21 mouse cellular contexts compared by ENCODE assay signal in the genomic region with DNA sequence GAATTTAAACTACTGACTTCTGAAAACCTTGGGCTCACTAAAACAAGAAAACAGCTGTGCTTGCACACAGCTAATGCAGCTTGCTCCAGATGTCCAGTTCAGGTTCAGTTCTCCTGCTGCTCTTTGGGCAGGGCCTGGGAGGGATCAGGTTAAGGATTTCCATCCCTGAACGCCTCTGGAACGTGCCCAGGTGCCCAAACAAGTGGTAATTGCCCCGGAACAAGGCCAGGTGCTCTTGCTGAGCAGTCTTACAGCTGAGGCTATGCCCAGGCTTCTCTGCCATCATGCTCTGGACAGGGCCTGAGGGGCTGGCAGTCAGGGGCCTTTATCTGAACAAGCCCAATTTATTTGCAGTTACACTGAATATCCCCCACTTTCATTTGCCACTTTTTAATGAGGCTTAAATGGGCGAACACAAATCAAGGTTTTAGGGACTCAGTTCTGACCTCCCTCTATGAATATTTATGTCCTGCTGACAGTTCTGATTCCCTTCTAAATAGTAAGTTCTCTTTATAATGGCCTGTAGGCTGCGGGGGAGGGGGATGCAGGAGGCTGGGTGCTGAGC. TPM values are rescaled to one million over a fixed set of nuclear protein-coding genes. Genes with fewer than 3 reads are reported as not detected.
A peak's percentile ranks its signal among the peaks of the same experiment; 100 is the strongest.
DNase-seq lines count a peak whose midpoint lies in the region; ATAC-seq and TF ChIP-seq lines count a peak whose summit lies in the region.
"Had no signal": no experiment of that assay in that cellular context is flagged by ENCODE, and none has a peak within 500 bp of the region (broad histone marks: within the 10 kb centered on the region; RNA-seq: fewer than 3 reads in every experiment).

No protein-coding gene starts in this region.

- H3K36me3 ChIP-seq in forebrain, embryonic 11.5 days (ENCODE audit: control insufficient read depth, insufficient read depth, low read length), result no peaks in the 10 kb centered on the region; the same call in none of the 2 replicates
- H3K36me3 ChIP-seq in forebrain, postnatal 0 days (ENCODE audit: insufficient read depth), result peaks cover 3% of the 10 kb centered on the region; the same call in 1 of the 2 replicates
- peaks cover 18% of the 10 kb centered on the region for H3K36me3 ChIP-seq in kidney, embryonic 16.5 days (ENCODE audit: insufficient read depth, low read length)
- peaks cover 25% of the 10 kb centered on the region for H3K36me3 ChIP-seq in limb, embryonic 12.5 days
- H3K36me3 ChIP-seq in midbrain, postnatal 0 days (ENCODE audit: insufficient read depth, low read length), result peaks cover 7% of the 10 kb centered on the region
- H3K36me3 ChIP-seq in stomach, postnatal 0 days (ENCODE audit: control insufficient read depth, insufficient read depth, low read length), result 0 out of 2 replicates have a peak, but pooled peaks cover 3% of the 10 kb centered on the region

- no peak for TF ChIP-seq CTCF in forebrain, postnatal 0 days (IDR thresholded peaks at IDR 0.05; ENCODE audit: low read depth)
- TF ChIP-seq CTCF in midbrain, postnatal 0 days (IDR thresholded peaks at IDR 0.05), result no peak
- no peak for TF ChIP-seq CTCF in stomach, postnatal 0 days (IDR thresholded peaks at IDR 0.05; ENCODE audit: low read depth)

- H3K4me1 ChIP-seq in forebrain, embryonic 11.5 days (replicated peaks; ENCODE audit: control insufficient read depth, insufficient read depth, low read length), result peaks cover 16% of the 10 kb centered on the region
- peaks cover 21% of the 10 kb centered on the region for H3K4me1 ChIP-seq in forebrain, postnatal 0 days (ENCODE audit: insufficient read depth)
- peaks cover 44% of the 10 kb centered on the region for H3K4me1 ChIP-seq in kidney, embryonic 16.5 days (ENCODE audit: insufficient read depth, low read length)
- peaks cover 60% of the 10 kb centered on the region for H3K4me1 ChIP-seq in limb, embryonic 12.5 days (replicated peaks)
- no peaks in the 10 kb centered on the region for H3K4me1 ChIP-seq in midbrain, postnatal 0 days (ENCODE audit: insufficient read depth, low read length)
- H3K4me1 ChIP-seq in stomach, postnatal 0 days (replicated peaks; ENCODE audit: control insufficient read depth, insufficient read depth), result peaks cover 10% of the 10 kb centered on the region

- no peaks in the 10 kb centered on the region for H3K27me3 ChIP-seq in forebrain, embryonic 11.5 days (ENCODE audit: control insufficient read depth, insufficient read depth, low read length)
- H3K27me3 ChIP-seq in forebrain, postnatal 0 days (ENCODE audit: insufficient read depth, low read length), result no peaks in the 10 kb centered on the region
- H3K27me3 ChIP-seq in kidney, embryonic 16.5 days (ENCODE audit: insufficient read depth, low read length), result no peaks in the 10 kb centered on the region
- H3K27me3 ChIP-seq in limb, embryonic 12.5 days, result no peaks in the 10 kb centered on the region
- no peaks in the 10 kb centered on the region for H3K27me3 ChIP-seq in midbrain, postnatal 0 days (ENCODE audit: insufficient read depth, low read length)
- no peaks in the 10 kb centered on the region for H3K27me3 ChIP-seq in stomach, postnatal 0 days (ENCODE audit: control insufficient read depth, insufficient read depth, low read length)
- H3K27me3 ChIP-seq: CH12.LX; neural tube, embryonic 15.5 days; stomach, embryonic 15.5 days had no signal

- no peak for TF ChIP-seq EP300 in stomach, postnatal 0 days (optimal IDR thresholded peaks at IDR 0.05)

- no peak for DNase-seq in forebrain, embryonic 11.5 days (ENCODE audit: low spot score)
- DNase-seq in forebrain, postnatal 0 days, result no peak
- no peak for DNase-seq in kidney, adult 8-10 months
- DNase-seq in midbrain, postnatal 0 days (ENCODE audit: low spot score), result no peak
- no peak for DNase-seq in layer of hippocampus, adult 9-11 months
- no peak for DNase-seq in stomach, postnatal 0 days (ENCODE audit: low spot score)
- DNase-seq: adrenal gland, postnatal 14 days; cerebellum, adult 9-10 months; gastrocnemius, postnatal 36 days; heart, postnatal 36 days; lung, adult 18-20 months; lung, postnatal 36 days; spleen, adult 18-20 months; thymus, postnatal 14 days had no signal

- H3K9me3 ChIP-seq in forebrain, embryonic 11.5 days (ENCODE audit: control insufficient read depth, low read length), result no peaks in the 10 kb centered on the region
- H3K9me3 ChIP-seq in forebrain, postnatal 0 days (ENCODE audit: low read length), result no peaks in the 10 kb centered on the region
- no peaks in the 10 kb centered on the region for H3K9me3 ChIP-seq in kidney, embryonic 16.5 days (ENCODE audit: low read length)
- no peaks in the 10 kb centered on the region for H3K9me3 ChIP-seq in limb, embryonic 12.5 days
- no peaks in the 10 kb centered on the region for H3K9me3 ChIP-seq in midbrain, postnatal 0 days (ENCODE audit: low read length)
- H3K9me3 ChIP-seq in stomach, postnatal 0 days (ENCODE audit: control insufficient read depth, low read length), result no peaks in the 10 kb centered on the region
- H3K9me3 ChIP-seq: heart, embryonic 10.5 days; neural tube, embryonic 15.5 days; stomach, embryonic 15.5 days had no signal

- ATAC-seq in forebrain, embryonic 11.5 days (replicated peaks; ENCODE audit: low FRiP score), result no peak
- no peak for ATAC-seq in forebrain, postnatal 0 days
- no peak for ATAC-seq in kidney, embryonic 16.5 days (ENCODE audit: low FRiP score, low TSS enrichment)
- ATAC-seq in limb, embryonic 12.5 days (ENCODE audit: insufficient number of reproducible peaks, insufficient read depth, low FRiP score, low TSS enrichment, low read depth), result no peak
- ATAC-seq in midbrain, postnatal 0 days (ENCODE audit: low FRiP score), result no peak
- ATAC-seq in stomach, postnatal 0 days (ENCODE audit: low FRiP score, low TSS enrichment), result no peak
- ATAC-seq: intestine, postnatal 0 days had no signal

- H3K4me2 ChIP-seq in forebrain, embryonic 11.5 days (ENCODE audit: low read depth, low read length, severe bottlenecking), result no peak overlapping the region
- no peak overlapping the region for H3K4me2 ChIP-seq in forebrain, postnatal 0 days (ENCODE audit: low read depth)
- no peak overlapping the region for H3K4me2 ChIP-seq in kidney, embryonic 16.5 days (replicated peaks; ENCODE audit: low read depth, low read length)
- H3K4me2 ChIP-seq in limb, embryonic 12.5 days, result no peak overlapping the region
- no peak overlapping the region for H3K4me2 ChIP-seq in midbrain, postnatal 0 days (ENCODE audit: low read depth, low read length, poor library complexity, severe bottlenecking)
- H3K4me2 ChIP-seq in stomach, postnatal 0 days (replicated peaks; ENCODE audit: low read depth), result no peak overlapping the region
- H3K4me2 ChIP-seq: neural tube, embryonic 15.5 days; stomach, embryonic 15.5 days had no signal

- no peak overlapping the region for H3K9ac ChIP-seq in forebrain, embryonic 11.5 days (ENCODE audit: low read length)
- H3K9ac ChIP-seq in forebrain, postnatal 0 days, result no peak overlapping the region
- H3K9ac ChIP-seq in kidney, embryonic 16.5 days (replicated peaks; ENCODE audit: low read length), result 0 out of 2 replicates have a peak overlapping the region, but pooled peaks have one; percentile 6
- no peak overlapping the region for H3K9ac ChIP-seq in limb, embryonic 12.5 days (replicated peaks)
- 0 out of 2 replicates have a peak overlapping the region, but pooled peaks have one; percentile 19 for H3K9ac ChIP-seq in midbrain, postnatal 0 days (replicated peaks; ENCODE audit: low read length, poor library complexity, severe bottlenecking)
- no peak overlapping the region for H3K9ac ChIP-seq in stomach, postnatal 0 days (ENCODE audit: low read length)
- H3K9ac ChIP-seq: neural tube, embryonic 15.5 days; stomach, embryonic 15.5 days had no signal

- H3K27ac ChIP-seq in forebrain, embryonic 11.5 days (ENCODE audit: low read depth, low read length), result 0 out of 2 replicates have a peak overlapping the region, but pooled peaks have one; percentile 4
- H3K27ac ChIP-seq in forebrain, postnatal 0 days (ENCODE audit: low read depth, low read length), result no peak overlapping the region
- no peak overlapping the region for H3K27ac ChIP-seq in kidney, embryonic 16.5 days (ENCODE audit: low read length)
- 0 out of 2 replicates have a peak overlapping the region, but pooled peaks have one; percentile 7 for H3K27ac ChIP-seq in limb, embryonic 12.5 days
- no peak overlapping the region for H3K27ac ChIP-seq in midbrain, postnatal 0 days (ENCODE audit: low read depth, low read length)
- no peak overlapping the region for H3K27ac ChIP-seq in stomach, postnatal 0 days (replicated peaks)
- H3K27ac ChIP-seq: heart, embryonic 10.5 days; neural tube, embryonic 15.5 days; stomach, embryonic 15.5 days had no signal

- no peak overlapping the region for H3K4me3 ChIP-seq in forebrain, embryonic 11.5 days (ENCODE audit: low read depth, low read length)
- H3K4me3 ChIP-seq in forebrain, postnatal 0 days (ENCODE audit: low read depth, low read length), result no peak overlapping the region
- H3K4me3 ChIP-seq in kidney, embryonic 16.5 days (ENCODE audit: low read length), result no peak overlapping the region
- no peak overlapping the region for H3K4me3 ChIP-seq in limb, embryonic 12.5 days (replicated peaks)
- no peak overlapping the region for H3K4me3 ChIP-seq in midbrain, postnatal 0 days (ENCODE audit: low read depth, low read length)
- H3K4me3 ChIP-seq in stomach, postnatal 0 days (ENCODE audit: low read depth, low read length), result no peak overlapping the region
- H3K4me3 ChIP-seq: heart, embryonic 10.5 days; neural tube, embryonic 15.5 days; stomach, embryonic 15.5 days had no signal

- 38% methylated on average over 5 of the region's 5 CpGs for WGBS in forebrain, embryonic 11.5 days
- 17% methylated on average over 5 of the region's 5 CpGs for WGBS in forebrain, postnatal 0 days
- whole genome bisulfite sequencing in kidney, embryonic 16.5 days, result 24% methylated on average over 5 of the region's 5 CpGs
- 23% methylated on average over 5 of the region's 5 CpGs for WGBS in limb, embryonic 12.5 days
- WGBS in midbrain, postnatal 0 days, result 28% methylated on average over 5 of the region's 5 CpGs
- WGBS in stomach, postnatal 0 days, result 65% methylated on average over 5 of the region's 5 CpGs

RNA-seq across cellular contexts. Expression of gene Ccdc167, which starts 9.8 kb away (rescaled TPM):
- polyA plus RNA-seq in forebrain, embryonic 11.5 days (2014; fragmentation: Nextera tagmentation; extraction: Ambion mirVana), result 13.7 and 17.0 TPM in 2 replicates
- 7.7 and 8.8 TPM in 2 replicates for total RNA-seq in forebrain, postnatal 0 days (2014; rRNA removed)
- 7.4 and 7.7 TPM in 2 replicates for polyA plus RNA-seq in forebrain, postnatal 0 days (2015; fragmentation: Nextera tagmentation; extraction: Ambion mirVana)
- 12.5 and 13.7 TPM in 2 replicates for polyA plus RNA-seq in kidney, embryonic 16.5 days (2015; fragmentation: Nextera tagmentation; extraction: Ambion mirVana)
- polyA plus RNA-seq in limb, embryonic 12.5 days (2016; fragmentation: Nextera tagmentation; extraction: Ambion mirVana), result 16.8 and 17.5 TPM in 2 replicates
- total RNA-seq in midbrain, postnatal 0 days (2014; rRNA removed), result 9.0 and 9.4 TPM in 2 replicates
- polyA plus RNA-seq in midbrain, postnatal 0 days (2015; fragmentation: Nextera tagmentation; extraction: Ambion mirVana), result 8.3 and 8.6 TPM in 2 replicates
- 7.6 and 8.6 TPM in 2 replicates for polyA plus RNA-seq in stomach, postnatal 0 days (2015; fragmentation: Nextera tagmentation; extraction: Ambion mirVana)

RNA-seq across cellular contexts. Expression of gene Cmtr1, which starts 46.7 kb away (rescaled TPM):
- polyA plus RNA-seq in forebrain, embryonic 11.5 days (2014; fragmentation: Nextera tagmentation; extraction: Ambion mirVana), result 144 and 150 TPM in 2 replicates
- 59.9 and 81.9 TPM in 2 replicates for total RNA-seq in forebrain, postnatal 0 days (2014; rRNA removed)
- 76.9 and 92.3 TPM in 2 replicates for polyA plus RNA-seq in forebrain, postnatal 0 days (2015; fragmentation: Nextera tagmentation; extraction: Ambion mirVana)
- 116 and 137 TPM in 2 replicates for polyA plus RNA-seq in kidney, embryonic 16.5 days (2015; fragmentation: Nextera tagmentation; extraction: Ambion mirVana)
- 138 and 147 TPM in 2 replicates for polyA plus RNA-seq in limb, embryonic 12.5 days (2016; fragmentation: Nextera tagmentation; extraction: Ambion mirVana)
- 58.5 and 63.6 TPM in 2 replicates for total RNA-seq in midbrain, postnatal 0 days (2014; rRNA removed)
- polyA plus RNA-seq in midbrain, postnatal 0 days (2015; fragmentation: Nextera tagmentation; extraction: Ambion mirVana), result 105 and 106 TPM in 2 replicates
- polyA plus RNA-seq in stomach, postnatal 0 days (2015; fragmentation: Nextera tagmentation; extraction: Ambion mirVana), result 48.7 and 56.4 TPM in 2 replicates

Comparison
In these comparisons a context has a peak if more than half of its experiments do, and no peak if none do; other contexts are left out.
1. H3K27ac ChIP-seq: peak in forebrain, embryonic 11.5 days (single experiment) and limb, embryonic 12.5 days (single experiment); none in forebrain, postnatal 0 days (single experiment), kidney, embryonic 16.5 days (single experiment), midbrain, postnatal 0 days (single experiment) and stomach, postnatal 0 days (single experiment).
2. H3K9ac ChIP-seq: peak in kidney, embryonic 16.5 days (single experiment) and midbrain, postnatal 0 days (single experiment); none in forebrain, embryonic 11.5 days (single experiment), forebrain, postnatal 0 days (single experiment), limb, embryonic 12.5 days (single experiment) and stomach, postnatal 0 days (single experiment).